Mouse (Mus musculus) C2C12 (cell line): ENCODE measurements around the gene Pou3f1.

ENCODE experiments used
- CTCF ChIP-seq: IDR thresholded peaks from one replicate; pipeline ENCODE4 v1.5.1; 2011; ENCODE audit not compliant: control insufficient read depth, insufficient read depth, insufficient read length
- FOSL1 ChIP-seq: IDR thresholded peaks from one replicate; pipeline ENCODE4 v1.8.0; 2011; ENCODE audit warnings: mild to moderate bottlenecking, low read length; ENCODE audit not compliant: poor library complexity, insufficient read depth, severe bottlenecking
- MAX ChIP-seq: IDR thresholded peaks from one replicate; pipeline ENCODE4 v1.6.1; 2011; ENCODE audit warnings: mild to moderate bottlenecking, control low read depth
- MYOD1 ChIP-seq: IDR thresholded peaks from one replicate; pipeline ENCODE4 v1.6.1; 2011; ENCODE audit warnings: low read depth; ENCODE audit not compliant: control insufficient read depth, insufficient read length
- MYOG ChIP-seq: IDR thresholded peaks from one replicate; pipeline ENCODE4 v1.6.1; 2011; ENCODE audit not compliant: control insufficient read depth, insufficient read length; ENCODE audit errors: extremely low read depth
- USF1 ChIP-seq: IDR thresholded peaks from one replicate; pipeline ENCODE4 v1.6.1; 2011; ENCODE audit warnings: low read depth, mild to moderate bottlenecking, control low read depth, moderate library complexity

DNA sequence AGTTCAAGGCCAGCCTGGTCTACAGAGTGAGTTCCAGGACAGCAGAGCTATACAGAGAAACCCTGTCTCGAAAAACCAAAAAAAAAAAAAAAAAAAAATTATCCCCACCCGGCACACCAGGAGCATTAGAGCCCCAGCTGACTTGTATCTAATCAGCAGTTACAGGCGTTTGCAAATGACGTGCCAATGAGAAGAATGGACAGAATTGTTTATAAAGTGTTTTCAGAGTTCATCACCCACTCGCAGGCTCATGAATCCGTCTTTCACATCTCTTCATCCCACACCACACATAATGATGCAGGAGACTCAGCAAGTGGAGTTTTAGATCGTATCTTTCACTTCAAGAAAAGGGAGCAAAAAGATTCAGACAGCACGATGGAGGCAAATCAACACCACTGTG, 28.8 kb downstream of the Pou3f1 start:
- TF ChIP-seq CTCF, result no peak
- no peak for TF ChIP-seq MAX
- no peak for TF ChIP-seq USF1
- no peak for TF ChIP-seq MYOD1
- TF ChIP-seq MYOG, result no peak
- TF ChIP-seq FOSL1, result no peak
